Mouse (Mus musculus) adrenal gland, postnatal 36 days (tissue): ENCODE measurements around the gene Vmn1r18. TPM values are rescaled to one million over a fixed set of nuclear protein-coding genes. Genes with fewer than 3 reads are reported as not detected.
"Not testable (repeated sequence)": the region's sequence is repeated elsewhere in the genome, so short reads cannot be mapped to it uniquely, and the experiment has no call there.

Experiments used
- DNase-seq, 2 experiments: peaks; one replicate each; pipeline ENCODE4 v3.0.0; 2021; ENCODE audit warnings: mixed read lengths in 1 of 2
- long read RNA-seq, 2 experiments: library from polyadenylated mRNA; stranded (forward); transcript quantifications; one replicate each; pipeline ENCODE4 v2.0.0; 2021; ENCODE audit warnings: borderline sequencing depth in 2 of 2
- total RNA-seq, 2 experiments: library from RNA; stranded (reverse); gene quantifications; 2 replicates each; pipeline ENCODE4 v1.2.3; 2021

Vmn1r18 gene
- total RNA-seq: not detected
- long read RNA-seq, experiment 1: 0 reads
- long read RNA-seq, experiment 2: 0 reads

GRCm38 (mm10) chr6:57395683-57396082 lies at the start of gene Vmn1r18:
TSS of gene Vmn1r18 (minus strand) at chr6:57395783.
- DNase-seq: no peak

- peak in 1 of 2 experiments; percentile 17 for DNase-seq
Measured at GRCm38 (mm10) chr6:57431196-57431595, 35.6 kb upstream of the Vmn1r18 start.

GRCm38 (mm10) chr6:57428630-57429029 lies 33.0 kb upstream of the Vmn1r18 start, which contains the start of gene Vmn1r20:
TSS of gene Vmn1r20 (plus strand) at chr6:57428930.
- no peak for DNase-seq

DNA sequence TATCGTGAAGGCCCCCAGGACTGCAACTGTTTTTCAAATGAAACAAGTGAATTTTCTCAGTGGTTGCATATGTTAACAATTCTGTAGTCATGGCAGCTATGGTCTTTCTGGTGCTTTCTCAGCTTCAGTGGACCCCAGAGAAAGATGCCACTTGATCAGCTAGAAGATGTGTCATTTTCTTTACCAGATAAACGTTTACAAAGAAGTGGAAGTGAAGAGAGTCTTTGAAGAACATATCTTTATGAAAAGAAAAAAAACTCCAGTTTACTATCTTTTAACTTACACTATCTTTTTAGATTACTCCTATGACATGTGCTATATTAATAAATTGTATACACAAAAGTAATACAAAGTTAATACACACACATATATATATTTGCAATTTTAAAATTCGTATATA lies 7.9 kb upstream of the Vmn1r18 start, which contains the start of gene Vmn1r19:
TSS of gene Vmn1r19 (plus strand) at position 301 of the 400 bp plus-strand sequence.
- DNase-seq: not testable (repeated sequence)

DNA sequence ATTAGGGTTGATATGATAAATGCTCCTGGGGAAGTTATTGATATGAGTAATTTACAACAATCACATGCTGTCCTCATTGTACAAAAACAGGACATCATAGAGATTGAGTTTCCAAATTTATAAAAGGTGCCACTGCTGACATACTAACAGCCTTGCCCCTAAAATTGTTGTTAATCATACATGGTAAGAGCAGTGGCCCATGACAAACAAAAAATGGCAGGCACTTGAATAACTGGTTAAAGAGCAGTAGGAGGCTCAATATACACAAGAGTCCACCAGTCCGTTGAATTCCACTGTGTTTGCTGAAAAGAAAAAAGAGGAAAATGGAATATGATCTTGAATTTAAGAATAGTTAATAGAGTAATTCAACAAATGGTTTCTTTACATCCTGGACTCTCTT lies 28.1 kb downstream of the Vmn1r18 start:
- no peak for DNase-seq

DNA sequence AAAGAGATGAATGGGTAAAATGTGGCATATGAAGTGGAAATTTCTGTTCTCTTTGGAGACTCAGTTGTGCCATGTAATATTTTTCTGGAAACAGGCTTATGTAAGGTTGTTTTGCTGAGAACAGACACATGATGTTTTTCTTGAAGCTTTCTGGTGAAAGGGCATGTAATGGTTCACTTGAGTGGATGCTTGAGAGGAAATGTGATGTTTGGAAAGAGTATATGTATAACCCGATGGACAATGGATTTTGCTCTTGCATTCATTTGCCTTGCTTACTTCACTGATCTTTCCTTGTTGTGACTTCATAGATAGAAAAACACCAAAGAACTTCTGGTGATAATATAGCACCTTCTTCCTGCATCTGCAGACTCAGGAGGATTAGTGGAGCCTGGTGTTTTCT lies 29.7 kb downstream of the Vmn1r18 start:
- DNase-seq: not testable (repeated sequence)

- DNase-seq: no peak
Measured at GRCm38 (mm10) chr6:57363627-57364026, 32.0 kb downstream of the Vmn1r18 start, which contains the start of gene Vmn1r17. TSS of gene Vmn1r17 (minus strand) at chr6:57363727.

- no peak for DNase-seq
Measured at GRCm38 (mm10) chr6:57356864-57357263, 38.7 kb downstream of the Vmn1r18 start.

DNA sequence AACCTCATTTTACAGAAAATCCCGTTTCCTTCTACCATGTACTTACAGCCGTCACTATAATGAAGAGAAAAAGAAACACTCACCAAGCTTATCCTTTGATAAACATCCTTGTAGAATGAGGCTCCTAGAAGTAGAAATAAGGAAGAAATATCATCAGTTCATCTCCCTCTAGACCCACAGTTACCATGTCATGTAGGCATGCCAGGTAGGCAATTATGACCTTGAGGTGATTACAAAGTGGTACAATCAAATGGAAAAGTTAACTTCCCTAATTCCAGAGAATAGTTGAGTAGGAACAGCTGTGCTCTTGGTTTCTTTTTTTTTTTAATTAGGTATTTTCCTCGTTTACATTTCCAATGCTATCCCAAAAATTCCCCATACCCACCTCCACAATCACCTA lies 66.2 kb downstream of the Vmn1r18 start, which contains the start of gene Vmn1r16:
TSS of gene Vmn1r16 (minus strand) at position 101 of the 400 bp plus-strand sequence.
- no peak for DNase-seq

Other genes with a start within 250 kb of the Vmn1r18 start
- not detected for gene Vmn1r12, start 238.9 kb downstream of the Vmn1r18 start, total RNA-seq
- gene Vmn1r13, start 192.5 kb downstream of the Vmn1r18 start, total RNA-seq: not detected
- not detected for gene Vmn1r14, start 164.1 kb downstream of the Vmn1r18 start, total RNA-seq
- gene Vmn1r15, start 137.8 kb downstream of the Vmn1r18 start, total RNA-seq: not detected
- gene Vmn1r16, start 66.3 kb downstream of the Vmn1r18 start, total RNA-seq: not detected
- not detected for gene Vmn1r17, start 32.1 kb downstream of the Vmn1r18 start, total RNA-seq
- not detected for gene Vmn1r19, start 8.0 kb upstream of the Vmn1r18 start, total RNA-seq
- not detected for gene Vmn1r20, start 33.1 kb upstream of the Vmn1r18 start, total RNA-seq
- 10 to 100 TPM; 21.3 to 31.3 TPM for gene Ppm1k, start 139.7 kb upstream of the Vmn1r18 start, total RNA-seq
- gene Herc6, start 185.2 kb upstream of the Vmn1r18 start, total RNA-seq: 10 to 100 TPM; 18.1 to 23.1 TPM